Mouse (Mus musculus) olfactory bulb, adult 2 months (tissue): Measurements from ENCODE around the gene Churc1. TPM values are rescaled to one million over a fixed set of nuclear protein-coding genes. Genes with fewer than 3 reads are reported as not detected.
A peak's percentile ranks its signal among the peaks of the same experiment; 100 is the strongest.

Experiments
- H3K27ac ChIP-seq: fragments of 200-500 bp; 2 replicates; pipeline ENCODE4 v1.5.1; 2012; ENCODE audit warnings: low read depth, low read length; ENCODE audit not compliant: insufficient read depth
- H3K4me1 ChIP-seq: fragments of 200-500 bp; 2 replicates; pipeline ENCODE4 v1.6.1; 2012; ENCODE audit warnings: low read length; ENCODE audit not compliant: control insufficient read depth, insufficient read depth
- H3K4me3 ChIP-seq: fragments of 200-500 bp; 2 replicates; pipeline ENCODE4 v1.5.1; 2012; ENCODE audit warnings: mild to moderate bottlenecking, low read depth, low read length, moderate library complexity; ENCODE audit not compliant: insufficient read depth
- CTCF ChIP-seq: fragments of 200-500 bp; IDR thresholded peaks from 2 replicates; pipeline ENCODE4 v1.5.1; 2012; ENCODE audit warnings: low read depth, mild to moderate bottlenecking, low read length, moderate library complexity; ENCODE audit not compliant: insufficient read depth
- POLR2A ChIP-seq: fragments of 200-500 bp; IDR thresholded peaks from 2 replicates; pipeline ENCODE4 v1.6.1; 2012; ENCODE audit warnings: mild to moderate bottlenecking, low read depth, low read length, moderate library complexity; ENCODE audit not compliant: insufficient read depth
- WGBS: fragments of 180-500 bp; shearing (Covaris S2); methylation state at CpG from one replicate; pipeline ENCODE4 v1.1.7; 2018; 5-methylcytosine and 5-hydroxymethylcytosine counted together
- polyA plus RNA-seq: library from polyadenylated mRNA; stranded (reverse); fragments of >200 nt; gene quantifications from 2 replicates; pipeline ENCODE4 v1.2.4, GENCODE M21; 2012; ENCODE audit warnings: low replicate concordance; ENCODE audit not compliant: missing spikeins, insufficient read depth, insufficient read length

The Churc1 gene
- polyA plus RNA-seq, 1 experiment, result not detected

DNA sequence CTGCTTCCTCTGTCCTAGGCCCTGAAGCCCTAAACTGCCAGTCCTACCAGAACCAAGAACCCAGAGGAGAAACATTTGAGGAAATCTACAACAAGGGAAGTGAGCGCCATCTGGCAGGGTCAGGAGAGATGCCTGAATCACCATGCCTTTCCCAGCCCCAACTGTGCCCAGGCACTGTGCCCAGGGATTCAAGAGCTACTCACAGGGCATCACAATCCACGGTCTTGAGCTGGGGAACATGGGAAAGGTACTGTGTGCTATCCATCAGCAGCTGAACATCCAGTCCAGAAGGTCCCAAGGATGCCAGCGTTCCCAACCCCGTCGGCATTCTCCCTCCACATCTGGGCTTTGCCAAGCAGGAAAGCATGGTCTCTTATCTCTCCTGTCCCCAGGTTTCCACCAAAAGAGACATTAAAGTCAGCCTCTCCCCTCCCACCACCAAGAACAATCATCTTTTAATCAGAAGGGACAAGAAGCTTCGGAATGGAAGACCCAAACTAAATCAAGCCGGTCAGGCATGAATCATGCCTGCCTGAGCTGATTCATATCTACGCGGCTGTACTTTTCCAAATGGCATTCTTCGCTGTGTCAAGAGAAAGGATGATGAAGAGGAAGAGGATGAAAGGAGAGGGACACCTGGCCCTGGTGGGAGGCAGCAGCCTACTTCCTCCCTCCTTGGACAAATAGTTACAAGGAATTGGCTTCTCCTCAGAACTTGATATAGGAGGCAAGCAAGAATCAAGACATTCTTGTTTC lies 39.9 kb downstream of the Churc1 start:
- Histone ChIP-seq H3K4me3 (no peak overlapping the region), H3K4me1 (no peaks in the 10 kb centered on the region), H3K27ac (no peak overlapping the region)
- WGBS, result 79% methylated on average over 10 of the region's 10 CpGs
- TF ChIP-seq POLR2A, result no peak
- no peak for TF ChIP-seq CTCF

GRCm38 (mm10) chr12:76807796-76808195 lies 42.5 kb downstream of the Churc1 start:
- TF ChIP-seq CTCF, result no peak
- TF ChIP-seq POLR2A, result no peak
- H3K27ac ChIP-seq, result no peak overlapping the region
- H3K4me3 ChIP-seq, result no peak overlapping the region
- H3K4me1 ChIP-seq, result no peaks in the 10 kb centered on the region
- 79% methylated on average over 10 of the region's 10 CpGs for WGBS

DNA sequence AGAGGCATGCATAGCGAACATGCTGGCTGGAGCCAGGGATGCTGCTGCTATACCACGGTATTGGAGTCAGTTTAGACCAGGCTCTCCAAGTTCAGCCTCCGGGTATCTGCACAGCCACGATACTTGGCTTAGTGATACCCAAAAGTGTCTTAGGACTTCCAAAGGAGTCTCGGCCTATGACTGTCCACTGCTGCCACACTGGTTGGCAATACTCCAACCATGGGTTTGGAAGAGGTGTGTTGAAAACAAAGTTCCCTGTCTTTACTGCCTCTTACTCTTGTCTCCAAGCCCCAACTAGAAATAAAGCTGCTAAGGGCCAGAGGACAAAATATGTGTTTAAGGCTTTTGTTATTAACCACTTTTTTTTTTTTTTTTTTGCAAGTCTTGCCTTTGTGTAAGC lies 45.2 kb downstream of the Churc1 start:
- Histone ChIP-seq H3K27ac (no peak overlapping the region), H3K4me1 (no peaks in the 10 kb centered on the region), H3K4me3 (no peak overlapping the region)
- TF ChIP-seq POLR2A (no peak), CTCF (no peak)
- 89% methylated on average over 5 of the region's 5 CpGs for WGBS

DNA sequence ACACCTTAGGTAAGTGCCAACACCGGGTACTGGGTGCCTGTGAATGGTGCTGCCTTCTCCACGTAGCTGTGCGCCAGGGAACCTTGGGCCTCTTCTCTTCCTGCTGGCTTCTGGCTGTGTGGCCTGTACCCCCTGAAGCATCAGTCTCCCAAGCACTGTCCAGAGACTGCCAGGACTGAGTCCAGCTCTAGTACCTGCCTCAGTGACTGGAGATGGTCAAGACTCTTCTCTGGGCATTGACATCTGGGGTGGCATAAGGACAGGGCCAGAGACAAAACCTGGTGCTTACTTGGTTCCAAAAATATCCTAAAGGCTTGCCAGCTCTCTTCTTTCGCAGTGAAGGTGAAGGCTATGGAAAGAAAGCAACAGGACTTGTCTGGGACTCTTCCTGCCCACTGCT lies 45.7 kb downstream of the Churc1 start:
- Histone ChIP-seq H3K27ac (no peak overlapping the region), H3K4me3 (no peak overlapping the region), H3K4me1 (no peaks in the 10 kb centered on the region)
- 93% methylated on average over 4 of the region's 4 CpGs for WGBS
- TF ChIP-seq CTCF (no peak), POLR2A (no peak)

DNA sequence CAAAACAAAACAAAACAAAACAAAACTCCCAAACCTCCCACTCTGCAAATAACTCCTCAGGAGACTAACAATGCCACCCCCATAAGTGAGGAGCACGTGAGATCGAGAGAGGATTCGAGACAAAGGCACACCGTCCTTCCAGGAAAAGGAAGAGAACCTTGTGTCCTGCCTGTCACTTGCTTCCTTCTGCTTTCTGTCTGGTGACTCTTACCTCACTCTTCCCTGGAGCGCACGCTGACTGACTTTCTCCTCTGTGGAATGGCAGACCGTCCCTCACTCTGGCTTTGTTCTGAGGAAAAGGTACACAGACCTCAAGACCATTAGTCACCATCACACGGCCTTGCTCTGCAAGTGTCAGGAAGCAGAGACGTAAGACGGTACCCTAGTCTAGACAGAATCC lies 48.2 kb downstream of the Churc1 start:
- Histone ChIP-seq H3K4me3 (no peak overlapping the region), H3K27ac (no peak overlapping the region), H3K4me1 (no peaks in the 10 kb centered on the region)
- TF ChIP-seq POLR2A (no peak), CTCF (no peak)
- 84% methylated on average over 10 of the region's 10 CpGs for WGBS

- Histone ChIP-seq H3K27ac (no peak overlapping the region), H3K4me1 (peaks cover 2% of the 10 kb centered on the region; the same call in 1 of the 2 replicates), H3K4me3 (no peak overlapping the region)
- 88% methylated on average over 2 of the region's 2 CpGs for WGBS
- no peak for TF ChIP-seq POLR2A
- TF ChIP-seq CTCF, result no peak
Measured at GRCm38 (mm10) chr12:76814120-76814519, 48.8 kb downstream of the Churc1 start.

DNA sequence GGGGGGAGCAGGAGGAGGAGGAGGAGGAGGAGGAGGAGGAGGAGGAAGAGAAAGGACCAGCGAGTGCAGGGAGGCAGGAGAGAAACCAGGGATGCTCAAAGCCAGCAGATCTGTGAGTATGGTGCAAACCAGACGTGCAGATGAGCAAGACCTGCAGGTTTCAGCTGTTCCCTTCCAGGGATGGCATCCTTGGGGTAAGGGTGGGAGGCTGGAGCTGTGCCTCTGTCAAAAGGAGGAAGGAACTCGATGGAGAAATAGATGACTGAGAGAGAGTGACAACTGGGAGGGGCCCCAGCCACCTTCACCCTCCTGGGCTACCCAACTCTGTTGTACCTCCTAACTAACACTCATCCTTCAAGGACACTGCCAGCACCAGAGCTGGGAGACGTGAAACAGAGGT lies 51.4 kb downstream of the Churc1 start:
- Histone ChIP-seq H3K27ac (no peak overlapping the region), H3K4me3 (no peak overlapping the region), H3K4me1 (peaks cover 16% of the 10 kb centered on the region)
- WGBS, result 66% methylated on average over 4 of the region's 4 CpGs
- TF ChIP-seq POLR2A, result no peak
- no peak for TF ChIP-seq CTCF

- H3K27ac ChIP-seq, result no peak overlapping the region
- WGBS, result 80% methylated on average over 4 of the region's 4 CpGs
- peaks cover 19% of the 10 kb centered on the region for H3K4me1 ChIP-seq
- TF ChIP-seq POLR2A, result no peak
- 0 out of 2 replicates have a peak, but pooled peaks have one; percentile 5 for TF ChIP-seq CTCF
- no peak overlapping the region for H3K4me3 ChIP-seq
Measured at GRCm38 (mm10) chr12:76817176-76817575, 51.8 kb downstream of the Churc1 start.

GRCm38 (mm10) chr12:76818120-76818519 lies 52.8 kb downstream of the Churc1 start:
- Histone ChIP-seq H3K4me3 (no peak overlapping the region), H3K4me1 (peaks cover 23% of the 10 kb centered on the region), H3K27ac (no peak overlapping the region)
- TF ChIP-seq POLR2A, result no peak
- no peak for TF ChIP-seq CTCF
- 81% methylated on average over 4 of the region's 4 CpGs for WGBS
